Mouse (Mus musculus): ENCODE measurements at regions not wholly inside any gene's neighbourhood (a gene's known extent, or its start where the extent isn't known, plus 50 kb on each side); places are given as distances from the start of the nearest gene placed in this dataset.

DNA sequence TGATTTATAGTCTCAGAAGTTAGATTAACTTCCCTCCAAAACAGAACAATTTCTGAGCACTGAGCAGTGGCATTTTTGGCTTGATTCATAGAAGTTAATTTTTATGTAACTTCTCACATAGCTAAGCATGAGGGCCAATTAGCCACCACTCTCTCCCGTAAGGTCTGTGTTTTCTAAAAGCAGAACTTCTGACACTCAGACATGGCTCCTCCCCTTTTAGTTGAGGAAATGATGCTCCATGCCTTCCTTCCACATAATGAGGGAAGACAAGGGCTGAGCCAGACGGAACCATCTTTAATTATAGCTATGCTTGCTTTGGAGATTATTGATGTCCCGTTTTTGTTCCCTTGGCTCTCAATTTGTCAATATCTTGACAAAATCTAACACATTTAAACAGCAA, 429.3 kb downstream of the Psat1 start:
- no peak overlapping the region for H3K4me3 ChIP-seq
- H3K4me1 ChIP-seq, result peaks cover 11% of the 10 kb centered on the region
- 64% methylated on average over 3 of the region's 3 CpGs for WGBS
- no peaks in the 10 kb centered on the region for H3K27me3 ChIP-seq (replicated peaks)
- H3K9me3 ChIP-seq, result 0 out of 2 replicates have a peak, but pooled peaks cover 1% of the 10 kb centered on the region
- no peak overlapping the region for H3K27ac ChIP-seq (replicated peaks)
- no peak overlapping the region for H3K4me2 ChIP-seq
- H3K36me3 ChIP-seq, result no peaks in the 10 kb centered on the region
- ATAC-seq (ENCODE audit: extremely low read depth, insufficient number of reproducible peaks, low FRiP score, low TSS enrichment), result no peak
- no peak overlapping the region for H3K9ac ChIP-seq

DNA sequence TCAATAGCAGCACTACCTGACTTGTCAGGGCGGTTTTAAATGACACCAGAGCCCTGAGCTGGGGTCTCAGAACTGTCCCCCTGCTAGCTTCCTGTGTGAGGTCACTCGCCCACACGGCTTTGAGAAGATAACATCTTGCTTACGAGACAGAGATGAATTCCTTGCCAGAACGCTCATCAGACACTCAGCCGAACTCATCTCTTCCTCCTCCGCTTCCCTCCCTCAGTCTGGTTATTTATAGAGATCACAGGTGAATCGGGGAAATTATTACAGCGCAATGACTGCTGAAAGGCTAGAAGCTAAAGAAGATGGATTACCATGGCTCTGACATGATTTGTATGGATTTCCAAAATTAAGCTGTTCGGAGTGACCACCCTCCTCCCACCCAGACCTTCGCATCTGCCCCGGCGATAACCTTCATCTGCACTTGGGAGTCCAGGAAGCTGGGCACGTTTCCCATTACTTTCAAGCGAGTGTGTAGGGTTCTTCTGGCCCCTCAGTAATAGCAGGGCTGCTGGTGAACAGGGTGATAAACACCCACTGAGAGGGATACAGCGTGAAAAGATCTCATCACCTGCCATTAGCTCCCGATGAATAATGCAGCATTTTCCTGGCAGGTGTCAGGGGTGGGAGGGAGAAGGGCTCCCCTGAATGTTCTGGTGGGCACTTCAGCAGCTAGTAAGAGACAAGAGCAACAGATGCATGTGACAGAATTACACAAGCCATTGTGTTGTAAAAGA, 430.4 kb downstream of the Psat1 start:
- ATAC-seq (ENCODE audit: extremely low read depth, insufficient number of reproducible peaks, low FRiP score, low TSS enrichment), result no peak
- Histone ChIP-seq H3K4me1 (peaks cover 11% of the 10 kb centered on the region), H3K36me3 (no peaks in the 10 kb centered on the region), H3K4me3 (peak overlapping the region; percentile 1), H3K27me3 (replicated peaks) (no peaks in the 10 kb centered on the region), H3K27ac (replicated peaks) (no peak overlapping the region), H3K9ac (no peak overlapping the region), H3K9me3 (no peaks in the 10 kb centered on the region), H3K4me2 (peak overlapping the region; percentile 55)
- WGBS, result 28% methylated on average over 17 of the region's 17 CpGs

DNA sequence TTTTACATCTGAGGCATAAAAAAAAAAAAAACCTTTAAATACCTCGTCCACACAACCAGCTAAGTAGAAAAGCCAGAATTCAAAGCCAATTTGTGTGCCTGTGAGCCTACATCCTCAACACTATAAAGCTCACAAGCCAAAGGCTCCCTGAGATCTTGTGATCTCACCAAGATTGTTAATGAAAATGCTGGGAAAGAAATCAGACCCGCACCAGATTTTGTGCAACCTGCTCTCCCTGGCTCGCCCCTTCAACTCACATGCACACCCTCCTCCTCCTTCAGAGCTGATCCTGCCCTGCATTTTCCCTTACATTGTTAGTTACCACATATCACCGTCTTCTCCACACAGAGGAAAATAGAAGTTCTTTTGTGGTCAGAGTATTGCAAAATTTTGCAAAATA, 433.9 kb downstream of the Psat1 start:
- Histone ChIP-seq H3K4me1 (peaks cover 11% of the 10 kb centered on the region), H3K36me3 (no peaks in the 10 kb centered on the region), H3K27ac (replicated peaks) (no peak overlapping the region), H3K4me2 (no peak overlapping the region), H3K4me3 (no peak overlapping the region), H3K9me3 (no peaks in the 10 kb centered on the region), H3K27me3 (replicated peaks) (no peaks in the 10 kb centered on the region), H3K9ac (no peak overlapping the region)
- ATAC-seq (ENCODE audit: extremely low read depth, insufficient number of reproducible peaks, low FRiP score, low TSS enrichment), result no peak
- WGBS, result 71% methylated on average over 4 of the region's 4 CpGs

DNA sequence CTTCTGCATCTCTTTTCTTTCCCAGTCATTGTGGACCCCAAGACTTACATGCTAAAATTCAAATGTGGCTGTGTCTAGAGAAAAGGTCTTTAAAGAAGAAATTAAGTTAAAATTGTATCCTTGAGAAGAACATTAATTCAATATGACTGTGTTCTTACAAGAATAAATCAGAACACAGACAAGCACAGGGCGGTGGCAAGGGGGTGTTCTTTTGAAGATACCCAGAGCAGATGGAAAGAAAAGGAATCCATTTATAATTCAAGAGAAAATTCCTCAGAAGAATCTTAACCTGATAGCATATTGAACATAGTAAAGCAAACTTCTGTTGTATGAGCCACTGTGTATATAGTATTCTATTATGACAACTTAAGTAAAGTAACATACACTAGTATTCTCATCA, 436.7 kb downstream of the Psat1 start:
- ATAC-seq (ENCODE audit: extremely low read depth, insufficient number of reproducible peaks, low FRiP score, low TSS enrichment), result no peak
- no peaks in the 10 kb centered on the region for H3K4me1 ChIP-seq
- no peaks in the 10 kb centered on the region for H3K36me3 ChIP-seq
- no peak overlapping the region for H3K4me3 ChIP-seq
- H3K27ac ChIP-seq (replicated peaks), result no peak overlapping the region
- WGBS, result 74% methylated on average over 1 of the region's 1 CpGs
- no peak overlapping the region for H3K9ac ChIP-seq
- no peak overlapping the region for H3K4me2 ChIP-seq
- no peaks in the 10 kb centered on the region for H3K27me3 ChIP-seq (replicated peaks)
- no peaks in the 10 kb centered on the region for H3K9me3 ChIP-seq

DNA sequence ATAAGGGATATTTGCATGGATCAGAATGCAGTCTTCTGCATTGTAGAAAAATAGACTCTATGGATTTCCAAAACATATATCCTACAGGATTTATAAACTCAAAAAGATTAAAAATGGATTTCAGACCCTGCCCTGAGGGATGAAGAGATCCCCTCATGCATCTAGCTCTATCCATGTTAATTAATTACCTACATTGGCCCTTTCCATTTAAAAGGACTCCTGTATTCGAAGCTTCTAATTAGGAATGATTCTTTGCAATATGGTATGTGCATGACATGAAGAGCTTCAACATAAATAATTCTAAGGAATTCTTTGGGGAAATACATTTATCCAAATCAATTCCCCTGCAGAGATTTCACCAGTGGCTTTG, 444.2 kb downstream of the Psat1 start:
- Histone ChIP-seq H3K4me3 (no peak overlapping the region), H3K9ac (no peak overlapping the region), H3K27me3 (replicated peaks) (no peaks in the 10 kb centered on the region), H3K4me2 (no peak overlapping the region), H3K4me1 (no peaks in the 10 kb centered on the region), H3K36me3 (no peaks in the 10 kb centered on the region), H3K9me3 (no peaks in the 10 kb centered on the region), H3K27ac (replicated peaks) (no peak overlapping the region)
- WGBS, result 72% methylated on average over 1 of the region's 1 CpGs
- no peak for ATAC-seq (ENCODE audit: extremely low read depth, insufficient number of reproducible peaks, low FRiP score, low TSS enrichment)

DNA sequence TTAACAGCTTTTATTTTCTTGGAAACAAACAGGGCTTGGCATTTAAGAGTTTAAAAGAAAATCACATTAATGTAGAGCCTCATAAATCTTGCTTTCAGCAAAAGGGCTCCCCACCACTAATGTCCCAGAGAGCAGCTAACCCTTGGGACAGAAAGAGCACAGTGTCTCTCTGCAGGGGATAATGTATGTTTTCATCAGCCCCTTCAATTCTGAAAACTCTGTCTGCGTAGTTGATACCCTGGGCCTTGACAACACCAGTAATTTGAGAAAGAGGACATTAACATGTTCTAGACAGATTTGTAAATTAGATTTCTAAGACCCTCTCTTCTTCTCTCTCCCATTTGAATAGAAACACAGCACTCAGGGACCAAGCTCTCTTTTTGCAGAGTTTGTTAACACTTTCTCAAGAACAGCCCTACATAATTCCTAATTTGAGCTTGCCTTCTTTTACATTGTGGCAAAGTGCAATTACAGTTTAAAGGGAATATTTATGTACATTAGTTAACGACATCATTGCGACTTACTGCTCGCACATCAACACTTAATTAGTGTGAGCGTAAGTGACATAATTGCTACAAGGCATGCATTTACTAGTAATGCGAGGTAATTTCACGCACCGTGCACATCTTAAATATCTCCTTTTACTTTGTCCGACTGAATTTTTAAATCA, 444.7 kb downstream of the Psat1 start:
- Histone ChIP-seq H3K4me2 (no peak overlapping the region), H3K27me3 (replicated peaks) (no peaks in the 10 kb centered on the region), H3K9me3 (no peaks in the 10 kb centered on the region), H3K4me3 (no peak overlapping the region), H3K36me3 (no peaks in the 10 kb centered on the region), H3K4me1 (no peaks in the 10 kb centered on the region), H3K27ac (replicated peaks) (no peak overlapping the region), H3K9ac (no peak overlapping the region)
- 76% methylated on average over 9 of the region's 9 CpGs for WGBS
- no peak for ATAC-seq (ENCODE audit: extremely low read depth, insufficient number of reproducible peaks, low FRiP score, low TSS enrichment)

DNA sequence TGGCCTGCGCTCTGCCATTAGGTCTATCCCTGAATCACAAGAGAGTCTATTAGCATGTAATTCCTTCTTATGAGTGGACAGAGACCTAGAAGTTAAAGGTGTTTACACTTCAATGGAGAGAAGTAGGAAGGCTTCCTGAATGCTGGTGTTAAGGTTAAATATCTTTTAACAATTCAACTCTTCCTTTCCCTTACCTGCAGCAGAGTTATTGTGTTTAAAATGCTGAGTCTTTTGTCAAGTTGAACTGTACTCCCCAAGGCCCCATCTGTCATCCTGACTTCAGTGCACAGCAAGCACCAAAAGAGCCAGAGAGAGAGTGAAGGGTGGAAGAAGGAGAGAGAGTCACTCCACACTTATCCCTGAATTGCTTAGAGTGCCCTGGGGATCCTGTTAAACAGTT, 451.6 kb downstream of the Psat1 start:
- Histone ChIP-seq H3K9ac (no peak overlapping the region), H3K36me3 (no peaks in the 10 kb centered on the region), H3K4me1 (no peaks in the 10 kb centered on the region), H3K4me3 (no peak overlapping the region), H3K27me3 (replicated peaks) (no peaks in the 10 kb centered on the region), H3K27ac (replicated peaks) (no peak overlapping the region), H3K4me2 (no peak overlapping the region), H3K9me3 (no peaks in the 10 kb centered on the region)
- ATAC-seq (ENCODE audit: extremely low read depth, insufficient number of reproducible peaks, low FRiP score, low TSS enrichment), result no peak
- WGBS, result 78% methylated on average over 1 of the region's 1 CpGs

DNA sequence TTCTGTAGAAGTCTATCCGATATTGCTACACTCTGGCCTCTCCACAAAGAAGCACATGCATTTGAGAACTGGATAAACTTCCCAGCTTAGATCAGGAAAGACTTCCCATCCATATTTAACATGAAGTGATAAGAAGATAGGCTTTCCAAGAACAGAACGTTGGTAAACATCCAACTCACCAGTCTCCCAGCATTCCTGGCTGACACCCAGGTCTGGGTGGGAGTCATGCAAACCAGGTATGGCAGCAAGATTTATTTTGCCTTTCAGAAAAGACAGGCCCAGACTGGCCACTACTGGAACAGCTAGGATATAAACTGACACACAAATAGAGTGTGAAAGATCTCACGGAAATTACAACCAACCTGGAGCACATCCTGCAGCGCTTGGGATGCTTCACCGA, 459.6 kb downstream of the Psat1 start:
- no peak for ATAC-seq (ENCODE audit: extremely low read depth, insufficient number of reproducible peaks, low FRiP score, low TSS enrichment)
- Histone ChIP-seq H3K27ac (replicated peaks) (no peak overlapping the region), H3K4me3 (no peak overlapping the region), H3K9ac (no peak overlapping the region), H3K9me3 (no peaks in the 10 kb centered on the region), H3K27me3 (replicated peaks) (no peaks in the 10 kb centered on the region), H3K4me2 (no peak overlapping the region), H3K4me1 (0 out of 2 replicates have a peak, but pooled peaks cover 3% of the 10 kb centered on the region), H3K36me3 (no peaks in the 10 kb centered on the region)
- 66% methylated on average over 5 of the region's 5 CpGs for WGBS

DNA sequence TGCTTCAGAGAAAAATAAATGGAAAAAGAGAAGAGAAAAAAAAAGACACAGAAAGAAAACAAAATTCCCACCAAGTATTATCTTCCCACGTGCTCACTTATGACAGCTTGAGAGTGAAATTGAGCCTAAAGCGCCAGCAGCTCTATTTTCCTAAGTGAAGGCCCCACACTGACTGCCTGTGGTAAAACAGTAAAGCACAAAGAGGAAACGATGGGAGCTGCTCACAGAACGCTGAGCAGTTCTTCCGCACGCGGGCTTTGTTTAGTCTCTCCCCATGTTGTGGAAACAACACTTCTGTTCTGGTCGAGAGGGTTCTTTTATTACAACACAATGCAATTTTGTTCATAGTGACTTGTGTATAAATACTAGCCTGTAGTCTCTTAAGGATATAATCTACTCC, 465.5 kb downstream of the Psat1 start:
- no peaks in the 10 kb centered on the region for H3K36me3 ChIP-seq
- H3K9ac ChIP-seq, result no peak overlapping the region
- 61% methylated on average over 8 of the region's 8 CpGs for WGBS
- no peak overlapping the region for H3K4me3 ChIP-seq
- no peak overlapping the region for H3K27ac ChIP-seq (replicated peaks)
- H3K27me3 ChIP-seq (replicated peaks), result no peaks in the 10 kb centered on the region
- H3K9me3 ChIP-seq, result no peaks in the 10 kb centered on the region
- H3K4me1 ChIP-seq, result no peaks in the 10 kb centered on the region
- H3K4me2 ChIP-seq, result no peak overlapping the region
- no peak for ATAC-seq (ENCODE audit: extremely low read depth, insufficient number of reproducible peaks, low FRiP score, low TSS enrichment)

DNA sequence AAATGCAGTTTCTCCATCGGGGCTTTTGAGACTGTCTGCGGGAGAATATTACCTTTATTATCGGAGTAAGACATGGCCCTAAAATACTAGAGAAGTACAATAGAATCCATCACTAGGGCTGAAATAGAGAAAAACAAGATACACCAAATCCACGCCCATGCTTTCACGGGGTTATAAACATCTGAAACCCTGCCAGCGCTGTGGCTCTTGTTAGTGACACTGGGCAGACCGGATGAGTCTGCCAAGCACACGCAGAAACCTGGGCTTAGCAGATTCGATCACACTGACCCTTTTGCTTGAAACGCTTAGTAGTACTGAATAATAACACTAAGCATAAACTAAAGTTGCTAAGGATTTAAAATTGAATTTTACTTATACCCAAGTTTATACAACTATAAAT, 477.6 kb downstream of the Psat1 start:
- no peak overlapping the region for H3K9ac ChIP-seq
- H3K27ac ChIP-seq (replicated peaks), result no peak overlapping the region
- 0 out of 2 replicates have a peak, but pooled peaks cover 4% of the 10 kb centered on the region for H3K4me1 ChIP-seq
- H3K27me3 ChIP-seq (replicated peaks), result no peaks in the 10 kb centered on the region
- ATAC-seq (ENCODE audit: extremely low read depth, insufficient number of reproducible peaks, low FRiP score, low TSS enrichment), result no peak
- H3K4me3 ChIP-seq, result no peak overlapping the region
- H3K9me3 ChIP-seq, result no peaks in the 10 kb centered on the region
- WGBS, result 83% methylated on average over 10 of the region's 10 CpGs
- H3K36me3 ChIP-seq, result no peaks in the 10 kb centered on the region
- H3K4me2 ChIP-seq, result no peak overlapping the region

DNA sequence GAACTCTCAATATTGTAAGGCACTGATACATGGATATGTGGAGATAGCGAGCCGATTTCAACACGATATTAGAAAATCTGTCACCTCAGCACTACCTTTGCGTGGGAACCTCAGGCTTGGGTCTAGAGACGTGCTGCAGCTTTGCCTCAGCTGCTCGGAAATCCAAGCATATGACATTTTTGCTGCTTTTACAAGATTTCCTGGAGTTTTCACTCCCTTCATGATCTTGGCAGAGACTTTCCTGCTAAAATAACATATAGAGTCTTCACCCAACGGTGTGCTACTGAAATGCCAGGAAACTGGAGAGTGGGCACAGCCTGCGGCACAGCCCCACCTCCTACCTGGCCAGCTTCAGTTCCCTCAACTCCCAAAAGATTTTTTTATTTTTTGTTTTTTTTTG, 480.4 kb downstream of the Psat1 start:
- Histone ChIP-seq H3K9ac (no peak overlapping the region), H3K36me3 (no peaks in the 10 kb centered on the region), H3K9me3 (no peaks in the 10 kb centered on the region), H3K27me3 (replicated peaks) (no peaks in the 10 kb centered on the region), H3K4me3 (no peak overlapping the region), H3K4me2 (no peak overlapping the region), H3K27ac (replicated peaks) (no peak overlapping the region), H3K4me1 (0 out of 2 replicates have a peak, but pooled peaks cover 4% of the 10 kb centered on the region)
- no peak for ATAC-seq (ENCODE audit: extremely low read depth, insufficient number of reproducible peaks, low FRiP score, low TSS enrichment)
- 79% methylated on average over 8 of the region's 8 CpGs for WGBS

Data from heart, embryonic 13.5 days (tissue).